Mouse (Mus musculus) C2C12 (cell line): ENCODE measurements around the gene Gpatch1. TPM values are rescaled to one million over a fixed set of nuclear protein-coding genes. Genes with fewer than 3 reads are reported as not detected.

Experiments used
- H3K27me3 ChIP-seq: one replicate; pipeline ENCODE4 v1.6.1; 2011; ENCODE audit not compliant: control insufficient read depth, insufficient read depth, insufficient read length
- H3K36me3 ChIP-seq: one replicate; pipeline ENCODE4 v1.6.1; 2011; ENCODE audit not compliant: control insufficient read depth, insufficient read depth
- H3K4me3 ChIP-seq: one replicate; pipeline ENCODE4 v1.5.1; 2011; ENCODE audit warnings: mild to moderate bottlenecking, control low read depth; ENCODE audit not compliant: poor library complexity, insufficient read depth, severe bottlenecking
- H3K79me2 ChIP-seq: one replicate; pipeline ENCODE4 v1.6.1; 2011; ENCODE audit not compliant: control insufficient read depth, insufficient read depth
- H3K79me3 ChIP-seq: one replicate; pipeline ENCODE4 v1.6.1; 2011; ENCODE audit warnings: low read depth, control low read depth
- H3ac ChIP-seq: one replicate; pipeline ENCODE3; 2011; ENCODE audit warnings: low read depth; ENCODE audit not compliant: control insufficient read depth, insufficient read length
- CEBPB ChIP-seq: IDR thresholded peaks from one replicate; pipeline ENCODE4 v1.6.1; 2011; ENCODE audit warnings: low read depth, mild to moderate bottlenecking, control low read depth, moderate library complexity
- CTCF ChIP-seq: IDR thresholded peaks from one replicate; pipeline ENCODE4 v1.5.1; 2011; ENCODE audit not compliant: control insufficient read depth, insufficient read depth, insufficient read length
- FOSL1 ChIP-seq: IDR thresholded peaks from one replicate; pipeline ENCODE4 v1.8.0; 2011; ENCODE audit warnings: mild to moderate bottlenecking, low read length; ENCODE audit not compliant: poor library complexity, insufficient read depth, severe bottlenecking
- MAX ChIP-seq: IDR thresholded peaks from one replicate; pipeline ENCODE4 v1.6.1; 2011; ENCODE audit warnings: mild to moderate bottlenecking, control low read depth
- MYOD1 ChIP-seq: IDR thresholded peaks from one replicate; pipeline ENCODE4 v1.6.1; 2011; ENCODE audit warnings: low read depth; ENCODE audit not compliant: control insufficient read depth, insufficient read length
- MYOG ChIP-seq: IDR thresholded peaks from one replicate; pipeline ENCODE4 v1.6.1; 2011; ENCODE audit not compliant: control insufficient read depth, insufficient read length; ENCODE audit errors: extremely low read depth
- USF1 ChIP-seq: IDR thresholded peaks from one replicate; pipeline ENCODE4 v1.6.1; 2011; ENCODE audit warnings: low read depth, mild to moderate bottlenecking, control low read depth, moderate library complexity
- long read RNA-seq, 2 experiments: library from polyadenylated mRNA; unstranded; transcript quantifications; one replicate each; pipeline ENCODE4 v2.0.0; 2019 to 2020
- polyA plus RNA-seq: library from polyadenylated mRNA; unstranded; fragments of >200 nt; fragmentation: generic; extraction: Trizol; gene quantifications from one replicate; pipeline ENCODE4 v1.2.1, GENCODE M21; 2012; ENCODE audit warnings: missing spikeins

Gene Gpatch1
- 6.0 TPM for polyA plus RNA-seq
- long read RNA-seq, experiment 1, partial matches to known transcripts = 13 of 18 reads
- long read RNA-seq, experiment 1, other reads (novel, unspliced or antisense) = 0 of 18 reads
- long read RNA-seq, experiment 2, partial matches to known transcripts = 82 of 100 reads
- long read RNA-seq, experiment 2, other reads (novel, unspliced or antisense) = 10 of 100 reads

DNA sequence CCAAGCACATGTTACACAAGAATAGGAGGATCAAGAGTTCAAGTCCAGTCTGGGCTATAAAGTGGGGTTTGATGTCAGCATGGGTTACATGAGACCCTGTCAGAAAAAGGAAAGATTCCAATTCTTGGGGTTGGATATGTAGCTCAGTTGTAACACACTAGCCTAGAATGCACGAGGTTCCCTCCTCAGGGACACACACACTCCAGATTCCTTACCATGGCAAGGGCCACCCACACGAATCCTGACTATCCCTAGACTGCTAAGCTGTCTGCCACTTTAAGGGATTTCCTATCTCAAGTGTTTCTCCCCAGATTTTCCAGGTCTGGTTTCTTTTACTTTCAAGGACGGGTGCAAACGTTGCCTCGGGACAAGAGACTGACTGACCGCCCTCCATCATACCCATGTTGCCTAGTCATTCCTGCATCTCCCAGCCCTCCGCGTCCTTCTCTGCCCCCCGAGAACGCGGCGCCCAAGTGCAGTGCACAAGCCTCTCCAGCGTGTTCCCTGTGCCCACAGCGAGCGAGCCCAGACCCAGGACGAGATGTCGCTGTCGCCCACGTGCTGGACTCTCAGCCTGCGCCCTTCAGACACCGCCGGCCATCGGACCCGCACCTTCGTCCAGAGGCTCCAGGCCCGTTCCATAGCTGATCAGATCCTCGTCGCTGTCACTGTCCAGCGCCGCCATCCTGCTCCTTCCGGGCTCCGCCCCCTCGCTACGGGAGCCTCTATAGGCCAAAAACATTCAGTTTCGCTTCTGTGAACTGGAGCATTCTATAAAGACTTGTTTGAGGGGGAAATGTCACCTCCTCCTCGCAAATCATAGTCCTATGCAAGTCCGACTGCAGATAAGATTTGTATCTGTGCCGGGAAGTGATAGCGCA lies at the start of gene Gpatch1:
Gene Gpatch1 (minus strand): TSS at position 712 of the 881 bp plus-strand sequence.
- H3K36me3 ChIP-seq = no peaks in the 10 kb centered on the region
- peaks cover 19% of the 10 kb centered on the region for H3K79me2 ChIP-seq
- peak within 1 kb of the TSS; percentile 57 for H3K4me3 ChIP-seq
- TF ChIP-seq FOSL1 (no peak), CEBPB (no peak), MYOG (no peak), USF1 (no peak), MYOD1 (no peak), CTCF (no peak), MAX (no peak)
- peak within 1 kb of the TSS; percentile 95 for H3ac ChIP-seq
- peaks cover 4% of the 10 kb centered on the region for H3K79me3 ChIP-seq
- no peaks in the 10 kb centered on the region for H3K27me3 ChIP-seq

- H3ac ChIP-seq = no peak overlapping the region
- TF ChIP-seq USF1 = no peak
- no peak for TF ChIP-seq CTCF
- no peak for TF ChIP-seq MAX
- no peak for TF ChIP-seq CEBPB
- TF ChIP-seq MYOD1 = no peak
- TF ChIP-seq MYOG = no peak
- TF ChIP-seq FOSL1 = no peak
- no peak overlapping the region for H3K4me3 ChIP-seq
- no peaks in the 10 kb centered on the region for H3K27me3 ChIP-seq
- no peaks in the 10 kb centered on the region for H3K79me2 ChIP-seq
- no peaks in the 10 kb centered on the region for H3K79me3 ChIP-seq
- no peaks in the 10 kb centered on the region for H3K36me3 ChIP-seq
Measured at GRCm38 (mm10) chr7:35365161-35365910, 47.1 kb upstream of the Gpatch1 start.

- no peaks in the 10 kb centered on the region for H3K79me2 ChIP-seq
- peak; percentile 69 for TF ChIP-seq CEBPB
- no peak for TF ChIP-seq MYOG
- H3K36me3 ChIP-seq = no peaks in the 10 kb centered on the region
- H3ac ChIP-seq = no peak overlapping the region
- H3K79me3 ChIP-seq = no peaks in the 10 kb centered on the region
- H3K4me3 ChIP-seq = no peak overlapping the region
- no peaks in the 10 kb centered on the region for H3K27me3 ChIP-seq
Measured at GRCm38 (mm10) chr7:35362868-35363267, 44.6 kb upstream of the Gpatch1 start.

- Histone ChIP-seq H3K79me3 (no peaks in the 10 kb centered on the region), H3K36me3 (no peaks in the 10 kb centered on the region), H3ac (no peak overlapping the region), H3K27me3 (no peaks in the 10 kb centered on the region), H3K79me2 (no peaks in the 10 kb centered on the region), H3K4me3 (no peak overlapping the region)
- TF ChIP-seq CTCF (no peak), MYOG (no peak), MAX (no peak), USF1 (no peak), MYOD1 (no peak), CEBPB (no peak), FOSL1 (no peak)
Measured at GRCm38 (mm10) chr7:35362253-35362652, 44.0 kb upstream of the Gpatch1 start.

DNA sequence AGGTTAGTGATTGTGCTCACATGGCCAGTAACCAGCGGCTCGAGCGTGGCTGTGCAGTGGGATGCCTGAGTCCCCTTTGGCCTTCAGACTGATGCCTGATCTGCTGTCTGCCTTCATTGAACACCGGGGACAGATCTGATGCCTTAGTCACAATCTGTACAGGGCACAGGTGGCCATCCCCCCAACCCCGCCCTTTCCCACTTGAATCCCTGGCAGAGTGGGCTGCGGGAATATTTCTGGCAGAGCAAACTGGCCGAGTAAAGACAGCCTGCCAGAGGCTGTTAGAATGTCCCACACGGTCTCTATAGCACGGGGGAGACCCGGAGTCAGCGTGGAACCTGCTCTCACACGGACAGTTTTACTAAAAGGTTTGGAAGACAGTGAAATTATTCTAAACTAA lies 39.4 kb upstream of the Gpatch1 start:
- Histone ChIP-seq H3K36me3 (no peaks in the 10 kb centered on the region), H3K79me2 (no peaks in the 10 kb centered on the region), H3ac (no peak overlapping the region), H3K4me3 (no peak overlapping the region), H3K27me3 (no peaks in the 10 kb centered on the region), H3K79me3 (no peaks in the 10 kb centered on the region)
- TF ChIP-seq CTCF (no peak), MYOD1 (no peak), MYOG (no peak), FOSL1 (no peak), MAX (no peak), CEBPB (no peak), USF1 (no peak)
